Mouse (Mus musculus): ENCODE measurements around the gene Hs6st3.

GRCm38 (mm10) chr14:119137906-119138785, at the start of gene Hs6st3:
- TF ChIP-seq CTCF (conservative IDR thresholded peaks at IDR 0.05; ENCODE audit: low read length) (no peak), NANOG (IDR thresholded peaks at IDR 0.05; ENCODE audit: borderline replicate concordance, low read length) (no peak)
